Mouse (Mus musculus) embryonic facial prominence, embryonic 13.5 days (tissue): Measurements from ENCODE around the gene Brpf3. TPM values are rescaled to one million over a fixed set of nuclear protein-coding genes. Genes with fewer than 3 reads are reported as not detected.

Source experiments
- ATAC-seq: fragments of 200-750 bp; cut with Nextera tagmentation; 2 replicates; pipeline ENCODE4 v1.8.0; 2017; ENCODE audit warnings: low read depth; ENCODE audit not compliant: insufficient number of reproducible peaks, insufficient read depth, low FRiP score, low TSS enrichment
- H3K27ac ChIP-seq: fragments of 300-500 bp; sonication (generic); 2 replicates; pipeline ENCODE4 v1.5.1; 2015; ENCODE audit warnings: moderate library complexity, mild to moderate bottlenecking, inconsistent platforms
- H3K27me3 ChIP-seq: fragments of 300-500 bp; sonication (generic); 2 replicates; pipeline ENCODE4 v1.6.1; 2015; ENCODE audit warnings: mild to moderate bottlenecking, inconsistent platforms
- H3K36me3 ChIP-seq: fragments of 300-500 bp; sonication (generic); 2 replicates; pipeline ENCODE4 v1.6.1; 2015; ENCODE audit warnings: mild to moderate bottlenecking, inconsistent platforms
- H3K4me1 ChIP-seq: fragments of 300-500 bp; sonication (generic); 2 replicates; pipeline ENCODE4 v1.6.1; 2015; ENCODE audit warnings: inconsistent platforms
- H3K4me2 ChIP-seq: fragments of 300-500 bp; sonication (generic); 2 replicates; pipeline ENCODE4 v1.6.1; 2015; ENCODE audit warnings: moderate library complexity, mild to moderate bottlenecking, inconsistent platforms
- H3K4me3 ChIP-seq: fragments of 300-500 bp; sonication (generic); 2 replicates; pipeline ENCODE4 v1.5.1; 2015; ENCODE audit warnings: mild to moderate bottlenecking, inconsistent platforms
- H3K9ac ChIP-seq: fragments of 300-500 bp; sonication (generic); 2 replicates; pipeline ENCODE4 v1.6.1; 2015; ENCODE audit warnings: mild to moderate bottlenecking, inconsistent platforms
- H3K9me3 ChIP-seq: fragments of 300-500 bp; sonication (generic); 2 replicates; pipeline ENCODE4 v1.6.1; 2016; ENCODE audit warnings: inconsistent platforms
- WGBS: fragments of 180-500 bp; shearing (Covaris S2); methylation state at CpG from one replicate; pipeline ENCODE4 v1.1.7; 2015; ENCODE audit warnings: mixed read lengths; 5-methylcytosine and 5-hydroxymethylcytosine counted together
- polyA plus RNA-seq: library from polyadenylated mRNA; unstranded; fragments of >200 nt; fragmentation: Nextera tagmentation; extraction: Ambion mirVana; gene quantifications from 2 replicates; pipeline ENCODE4 v1.2.1, GENCODE M21; 2015

The Brpf3 gene
- polyA plus RNA-seq, 1 experiment from 2014 or later: 12.0 TPM

DNA sequence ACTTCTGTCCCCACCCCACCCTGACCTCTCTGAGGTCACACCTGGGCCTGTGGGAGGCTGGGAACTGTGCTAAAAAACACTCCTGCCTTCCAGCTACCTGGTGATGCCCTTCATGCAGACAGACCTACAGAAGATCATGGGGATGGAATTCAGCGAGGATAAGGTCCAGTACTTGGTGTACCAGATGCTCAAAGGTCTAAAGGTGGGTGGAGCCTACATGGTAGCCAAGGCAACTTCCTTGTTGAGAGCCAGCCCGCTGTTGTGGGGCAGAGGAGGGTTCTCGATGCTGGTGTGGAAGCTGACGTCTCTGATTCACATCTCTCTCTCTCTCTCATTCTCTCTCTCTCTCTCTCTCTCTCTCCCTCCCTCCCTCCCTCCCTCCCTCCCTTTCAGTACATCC lies 25.7 kb upstream of the Brpf3 start:
- Histone ChIP-seq H3K36me3 (peaks cover 16% of the 10 kb centered on the region; the same call in 1 of the 2 replicates), H3K9me3 (no peaks in the 10 kb centered on the region)
- WGBS: 63% methylated on average over 4 of the region's 4 CpGs

DNA sequence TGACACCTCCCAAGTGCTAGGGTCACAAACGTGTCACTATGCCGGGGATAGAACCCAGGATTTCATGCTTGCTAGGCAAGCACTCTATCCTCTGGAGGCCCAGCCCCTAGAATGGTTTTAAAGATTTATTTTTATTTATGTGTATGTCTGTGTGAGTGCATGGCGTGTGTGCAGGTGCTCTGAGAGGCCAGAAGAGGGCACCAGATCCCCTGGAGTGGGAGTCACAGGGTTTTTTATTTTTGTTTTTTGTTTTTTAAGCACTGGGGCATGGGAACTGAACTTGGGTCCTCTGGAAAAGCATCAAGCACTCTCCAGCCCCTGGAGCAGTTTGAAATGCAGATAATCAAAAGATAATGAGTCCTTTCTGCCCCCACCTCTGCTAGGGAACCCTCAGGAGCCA lies 24.1 kb upstream of the Brpf3 start:
- no peak for ATAC-seq
- H3K4me1 ChIP-seq: no peaks in the 10 kb centered on the region
- 85% methylated on average over 3 of the region's 3 CpGs for WGBS
- H3K4me2 ChIP-seq: no peak overlapping the region
- H3K27me3 ChIP-seq: no peaks in the 10 kb centered on the region
- no peak overlapping the region for H3K27ac ChIP-seq
- no peaks in the 10 kb centered on the region for H3K9me3 ChIP-seq
- peaks cover 16% of the 10 kb centered on the region; the same call in 1 of the 2 replicates for H3K36me3 ChIP-seq
- H3K4me3 ChIP-seq: no peak overlapping the region
- H3K9ac ChIP-seq: no peak overlapping the region

More for the DNA sequence above, 25.7 kb upstream of the Brpf3 start:
- no peak for ATAC-seq
- peaks cover 10% of the 10 kb centered on the region for H3K27me3 ChIP-seq
- no peak overlapping the region for H3K27ac ChIP-seq
- no peak overlapping the region for H3K9ac ChIP-seq
- no peak overlapping the region for H3K4me3 ChIP-seq
- peaks cover 4% of the 10 kb centered on the region for H3K4me1 ChIP-seq
- no peak overlapping the region for H3K4me2 ChIP-seq

DNA sequence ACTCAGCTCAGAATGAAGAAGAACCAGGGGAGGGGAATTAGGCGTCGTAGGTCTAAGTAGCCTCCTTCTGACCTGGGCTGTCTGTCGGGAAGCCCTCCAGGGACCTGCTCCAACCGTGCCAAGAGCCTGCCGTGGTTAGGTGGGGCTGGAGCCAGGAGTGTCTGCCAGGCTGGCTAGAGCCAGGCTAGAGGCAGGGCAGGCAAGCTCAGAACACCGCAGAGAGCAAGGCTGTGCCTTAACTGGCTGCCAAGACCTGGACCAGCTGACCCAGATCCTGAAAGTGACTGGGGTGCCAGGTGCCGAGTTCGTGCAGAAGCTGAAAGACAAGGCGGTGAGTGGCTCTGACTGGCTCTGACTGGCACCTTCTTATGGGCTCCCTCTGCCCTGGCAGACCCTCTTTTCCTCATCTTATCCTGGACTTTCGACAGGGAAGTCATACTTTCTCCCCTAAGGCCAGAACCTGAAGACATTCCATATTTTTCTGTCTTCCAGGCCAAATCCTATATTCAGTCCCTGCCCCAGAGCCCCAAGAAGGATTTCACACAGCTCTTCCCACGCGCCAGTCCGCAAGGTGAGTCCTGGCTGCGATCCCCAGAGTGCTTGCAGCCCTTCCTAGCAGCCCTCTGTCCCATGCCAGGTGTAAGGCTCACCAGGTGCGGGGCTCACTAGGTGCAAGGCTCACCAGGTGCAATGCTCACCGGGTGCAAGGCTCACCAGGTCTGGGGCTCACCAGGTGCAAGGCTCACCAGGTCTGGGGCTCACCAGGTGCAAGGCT lies 23.5 kb upstream of the Brpf3 start:
- Histone ChIP-seq H3K9ac (no peak overlapping the region), H3K4me1 (no peaks in the 10 kb centered on the region), H3K4me2 (no peak overlapping the region), H3K27me3 (no peaks in the 10 kb centered on the region), H3K4me3 (no peak overlapping the region), H3K27ac (no peak overlapping the region), H3K36me3 (peaks cover 16% of the 10 kb centered on the region; the same call in 1 of the 2 replicates), H3K9me3 (no peaks in the 10 kb centered on the region)
- 85% methylated on average over 16 of the region's 16 CpGs for WGBS
- ATAC-seq: no peak

DNA sequence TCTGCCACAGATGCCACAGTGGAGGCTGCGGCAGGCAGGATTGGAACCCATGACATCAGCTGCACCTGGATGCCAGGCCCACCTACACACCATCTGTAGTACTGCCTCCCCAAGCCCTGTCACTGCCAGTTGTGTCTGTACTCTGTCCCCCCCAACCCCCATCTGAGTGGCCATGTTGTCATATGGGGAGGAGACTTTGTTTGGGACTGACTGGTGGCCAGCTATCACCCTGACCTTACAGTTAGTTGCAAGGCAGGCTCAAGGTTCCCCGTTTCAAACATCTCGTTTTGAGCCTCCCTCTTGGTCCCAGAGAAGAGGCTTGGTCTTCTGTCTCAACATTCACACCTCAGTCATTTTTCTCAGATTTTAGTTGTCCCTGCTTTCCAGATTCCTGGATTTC lies 21.2 kb upstream of the Brpf3 start:
- Histone ChIP-seq H3K9ac (no peak overlapping the region), H3K9me3 (no peaks in the 10 kb centered on the region), H3K4me2 (no peak overlapping the region), H3K27me3 (no peaks in the 10 kb centered on the region), H3K36me3 (peaks cover 16% of the 10 kb centered on the region; the same call in 1 of the 2 replicates), H3K4me1 (no peaks in the 10 kb centered on the region), H3K4me3 (no peak overlapping the region), H3K27ac (no peak overlapping the region)
- 94% methylated on average over 3 of the region's 3 CpGs for WGBS
- no peak for ATAC-seq

DNA sequence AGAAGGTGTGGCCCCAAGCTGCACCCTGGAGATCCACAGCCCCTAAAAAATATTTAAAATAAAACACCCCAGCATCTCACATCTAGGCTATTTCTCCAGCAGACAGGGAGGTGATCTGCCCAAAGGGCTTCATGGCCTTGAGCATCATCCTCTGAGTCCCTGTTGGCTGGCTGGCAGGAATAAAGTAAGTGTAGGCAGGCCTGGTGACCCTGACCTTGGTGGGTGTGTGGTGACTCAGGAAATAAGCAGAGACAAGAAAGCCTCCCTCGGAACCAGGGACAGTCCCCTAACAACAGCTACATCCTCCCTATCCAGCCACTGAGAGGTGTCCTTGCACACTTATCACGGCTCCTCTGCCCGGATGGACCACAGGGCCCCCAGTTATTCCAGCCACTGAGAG lies 20.1 kb upstream of the Brpf3 start:
- Histone ChIP-seq H3K27me3 (no peaks in the 10 kb centered on the region), H3K4me1 (no peaks in the 10 kb centered on the region), H3K9ac (no peak overlapping the region; the same call in 1 of the 2 replicates), H3K4me3 (no peak overlapping the region), H3K27ac (no peak overlapping the region), H3K4me2 (no peak overlapping the region), H3K36me3 (peaks cover 16% of the 10 kb centered on the region; the same call in 1 of the 2 replicates), H3K9me3 (no peaks in the 10 kb centered on the region)
- 63% methylated on average over 3 of the region's 3 CpGs for WGBS
- no peak for ATAC-seq

DNA sequence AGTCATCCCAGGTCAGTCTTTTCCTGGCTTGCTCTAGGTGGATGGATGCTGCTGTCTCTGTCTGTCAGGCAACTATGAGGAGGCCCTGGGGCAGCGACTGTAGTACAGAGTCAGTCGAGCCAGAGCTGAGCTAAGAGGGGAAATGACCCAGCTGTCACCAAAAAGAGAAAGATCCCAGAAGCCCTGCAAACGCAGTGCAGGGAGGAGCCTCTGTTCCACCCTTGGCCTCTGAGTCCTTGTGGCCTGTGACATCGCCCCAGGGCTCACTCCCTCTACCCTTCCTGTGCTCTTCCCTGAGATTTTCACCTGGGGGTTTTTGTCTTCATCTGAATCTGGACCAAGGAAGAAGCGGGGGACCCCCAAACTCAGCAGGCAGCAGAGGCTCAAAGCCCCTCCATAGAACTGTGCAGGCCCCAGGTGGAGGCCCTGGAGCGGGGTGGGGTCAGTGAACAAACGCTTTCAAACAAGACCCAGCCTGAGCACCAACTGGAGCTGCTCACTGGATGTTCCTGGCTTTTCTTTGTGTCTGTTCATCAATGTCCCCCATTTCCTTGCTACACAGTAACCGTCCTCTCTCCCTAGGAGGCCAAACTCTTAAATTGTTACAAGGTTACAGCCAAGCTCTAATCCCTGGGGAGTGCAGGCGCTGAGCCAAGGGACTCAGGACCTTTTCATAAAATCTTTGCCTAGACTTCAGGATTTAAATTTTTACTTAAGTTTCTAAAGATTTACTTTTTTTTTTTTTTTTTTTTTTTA lies 19.4 kb upstream of the Brpf3 start:
- no peak for ATAC-seq
- H3K4me3 ChIP-seq: no peak overlapping the region
- H3K36me3 ChIP-seq: peaks cover 11% of the 10 kb centered on the region; the same call in 1 of the 2 replicates
- no peaks in the 10 kb centered on the region for H3K27me3 ChIP-seq
- no peak overlapping the region; the same call in 1 of the 2 replicates for H3K9ac ChIP-seq
- no peaks in the 10 kb centered on the region for H3K9me3 ChIP-seq
- no peak overlapping the region for H3K27ac ChIP-seq
- H3K4me1 ChIP-seq: no peaks in the 10 kb centered on the region
- WGBS: 45% methylated on average over 9 of the region's 9 CpGs
- H3K4me2 ChIP-seq: no peak overlapping the region

DNA sequence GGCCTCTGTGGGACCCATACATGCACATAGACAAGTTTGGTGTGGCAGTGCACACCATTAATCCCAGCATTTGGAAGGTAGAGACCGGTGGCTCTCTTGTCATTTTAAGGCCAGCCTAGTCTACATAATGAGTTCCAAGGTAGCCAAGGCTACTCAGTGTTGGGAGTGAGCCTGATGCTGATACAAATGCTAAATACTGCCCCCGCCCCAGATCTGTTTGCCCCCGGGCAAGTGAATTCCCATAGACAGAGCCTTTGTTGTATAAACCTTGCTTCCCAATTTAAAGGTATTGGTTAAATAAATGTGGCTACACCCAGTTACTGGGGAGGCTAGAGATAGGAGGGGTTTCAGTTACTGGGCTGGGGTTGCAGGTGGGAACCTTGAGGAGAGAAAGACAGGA lies 15.9 kb upstream of the Brpf3 start:
- WGBS: 88% methylated on average over 3 of the region's 3 CpGs
- Histone ChIP-seq H3K36me3 (no peaks in the 10 kb centered on the region), H3K4me3 (no peak overlapping the region), H3K4me1 (no peaks in the 10 kb centered on the region), H3K27me3 (no peaks in the 10 kb centered on the region), H3K9ac (no peak overlapping the region), H3K9me3 (no peaks in the 10 kb centered on the region), H3K27ac (no peak overlapping the region), H3K4me2 (no peak overlapping the region)
- no peak for ATAC-seq

DNA sequence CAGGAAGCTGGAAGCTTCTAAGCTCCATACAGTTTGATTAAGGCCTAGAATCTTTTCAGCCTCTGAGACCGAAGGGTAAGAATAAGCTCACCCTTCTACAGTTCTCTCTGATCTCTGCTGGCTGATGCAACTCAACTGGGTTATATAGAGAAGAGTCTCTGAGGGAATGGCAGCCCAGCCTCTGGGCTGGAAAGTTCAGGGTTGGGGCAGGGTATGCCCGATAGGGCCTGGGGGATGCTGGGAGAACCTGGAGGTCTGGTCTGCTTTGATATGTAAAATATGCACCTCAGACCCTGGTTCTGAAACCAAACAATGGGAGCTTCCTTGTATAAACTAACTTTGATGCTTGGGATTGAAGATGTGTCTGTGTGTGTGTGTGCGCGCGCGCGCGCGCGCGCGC lies 13.4 kb upstream of the Brpf3 start:
- Histone ChIP-seq H3K9me3 (no peaks in the 10 kb centered on the region), H3K4me2 (no peak overlapping the region), H3K36me3 (no peaks in the 10 kb centered on the region), H3K4me3 (no peak overlapping the region), H3K9ac (no peak overlapping the region), H3K4me1 (no peaks in the 10 kb centered on the region), H3K27me3 (no peaks in the 10 kb centered on the region), H3K27ac (no peak overlapping the region)
- no peak for ATAC-seq
- 95% methylated on average over 12 of the region's 12 CpGs for WGBS

DNA sequence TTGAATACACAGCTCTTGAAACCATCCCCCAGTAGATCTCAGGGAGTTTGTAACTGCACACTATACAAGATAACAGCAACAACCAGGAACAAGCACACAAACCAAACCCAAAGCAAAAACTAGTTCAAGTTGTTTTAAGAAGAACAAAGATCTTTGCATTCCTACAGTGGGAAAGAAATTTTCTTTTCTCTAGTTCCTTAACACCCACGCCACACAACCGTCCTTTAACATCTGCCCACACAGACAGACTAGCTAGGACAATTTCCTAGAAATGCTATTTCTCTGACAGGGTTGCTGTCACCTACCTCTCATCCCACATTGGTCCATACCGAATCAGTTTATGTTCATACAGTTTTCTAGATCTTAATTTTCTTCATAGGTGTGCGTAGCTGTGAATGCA lies 3.9 kb upstream of the Brpf3 start:
- no peak for ATAC-seq
- 87% methylated on average over 4 of the region's 4 CpGs for WGBS
- Histone ChIP-seq H3K4me1 (peaks cover 11% of the 10 kb centered on the region), H3K4me2 (no peak overlapping the region), H3K27ac (no peak overlapping the region), H3K4me3 (no peak overlapping the region), H3K27me3 (no peaks in the 10 kb centered on the region), H3K36me3 (no peaks in the 10 kb centered on the region), H3K9ac (no peak overlapping the region), H3K9me3 (no peaks in the 10 kb centered on the region)

DNA sequence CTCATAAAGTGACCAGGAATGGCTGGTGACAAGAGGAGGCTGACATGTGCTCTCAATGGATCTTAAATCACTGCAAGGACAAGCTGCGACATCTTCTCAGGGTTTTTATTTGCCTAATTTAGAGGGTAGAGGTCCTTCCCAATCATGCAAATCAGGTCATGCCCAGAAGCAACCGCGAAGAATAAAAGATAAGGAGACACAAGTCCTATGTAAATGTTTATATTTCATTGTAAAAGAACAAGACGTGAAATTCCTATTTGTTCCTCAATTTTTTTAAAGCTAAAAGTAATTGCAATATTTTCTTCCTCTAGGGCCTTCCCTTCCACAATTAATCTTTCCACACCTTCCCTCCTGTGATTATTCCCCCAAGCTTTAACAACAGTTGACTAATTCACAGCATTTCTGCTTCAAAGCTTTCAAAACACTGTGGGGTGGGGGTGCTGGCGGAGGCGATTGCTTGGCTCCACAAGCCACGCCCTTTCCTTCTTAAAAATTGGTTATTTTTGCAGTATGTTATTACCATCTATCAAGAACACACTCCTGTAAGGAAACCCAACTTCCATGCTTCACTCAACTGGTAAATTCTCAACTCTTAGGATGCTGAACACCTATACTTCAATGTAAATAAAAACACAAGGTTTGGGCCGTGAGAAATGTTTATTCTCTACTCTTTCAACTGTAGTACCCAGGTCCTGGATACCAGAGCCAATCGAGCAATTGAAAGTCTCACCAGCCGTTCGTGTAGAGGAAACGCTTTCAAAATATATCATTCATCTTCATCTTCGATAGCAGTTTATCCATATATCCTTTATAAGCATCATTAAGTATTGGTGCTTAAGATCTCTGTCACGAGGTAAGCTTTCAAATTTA lies 1.4 kb upstream of the Brpf3 start:
- Histone ChIP-seq H3K27ac (peak overlapping the region; percentile 99; the same call in 1 of the 2 replicates), H3K4me3 (peak overlapping the region; percentile 76), H3K36me3 (no peaks in the 10 kb centered on the region), H3K27me3 (no peaks in the 10 kb centered on the region), H3K9me3 (no peaks in the 10 kb centered on the region), H3K4me2 (peak overlapping the region; percentile 97), H3K9ac (peak overlapping the region; percentile 99; the same call in 1 of the 2 replicates), H3K4me1 (peaks cover 25% of the 10 kb centered on the region)
- no peak for ATAC-seq
- WGBS: 20% methylated on average over 14 of the region's 14 CpGs

DNA sequence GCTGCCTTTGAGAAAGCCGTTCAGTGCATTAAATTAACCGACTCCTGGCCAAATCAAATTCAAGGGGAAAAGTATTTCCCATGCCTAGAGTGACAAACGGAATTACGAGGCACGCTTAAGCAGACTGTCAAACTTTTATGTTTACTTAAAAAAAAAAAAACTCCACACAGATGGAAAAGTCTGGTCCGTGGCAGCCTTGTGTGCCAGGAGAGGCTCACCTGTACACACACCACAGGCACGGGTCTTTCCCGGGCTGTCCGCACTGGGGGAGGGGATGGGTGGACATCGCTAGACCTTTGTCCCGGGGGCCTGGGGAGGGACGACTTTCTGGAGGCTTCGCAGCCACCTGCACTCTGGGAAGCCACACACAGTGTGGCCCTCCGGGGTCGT lies 614 bp upstream of the Brpf3 start:
- ATAC-seq: no peak; the same call in 1 of the 2 replicates
- Histone ChIP-seq H3K4me3 (peak overlapping the region; percentile 76), H3K9me3 (no peaks in the 10 kb centered on the region), H3K4me1 (peaks cover 25% of the 10 kb centered on the region), H3K27ac (peak overlapping the region; percentile 99), H3K4me2 (peak overlapping the region; percentile 97), H3K27me3 (no peaks in the 10 kb centered on the region), H3K36me3 (0 out of 2 replicates have a peak, but pooled peaks cover under 1% of the 10 kb centered on the region), H3K9ac (peak overlapping the region; percentile 99)
- under 1% methylated on average over 15 of the region's 15 CpGs for WGBS
